Comparison of ENCODE assay signal across 15 mouse cellular contexts in genomic region chr6:88009209-88009608, GRCm38 (mm10). TPM values are rescaled to one million over a fixed set of nuclear protein-coding genes. Genes with fewer than 3 reads are reported as not detected.
"Had no signal": no experiment of that assay in that cellular context is flagged by ENCODE, and none has a peak within 500 bp of the region (broad histone marks: within the 10 kb centered on the region; RNA-seq: fewer than 3 reads in every experiment).

No protein-coding gene starts in this region.

- DNase-seq: lung, adult 18-20 months; lung, embryonic 14.5 days; lung, postnatal 10 days; lung, postnatal 4 days; retina, postnatal 1 day; right cerebral cortex, adult 18-20 months; right cerebral cortex, postnatal 25 days; right cerebral cortex, postnatal 4 days; spleen, adult 18-20 months; thymus, adult 18-20 months; thymus, postnatal 25 days; thymus, postnatal 4 days had no signal

- ATAC-seq: midbrain, embryonic 13.5 days; midbrain, embryonic 15.5 days had no signal

RNA-seq across cellular contexts. Expression of gene H1fx, which starts 27.8 kb away (rescaled TPM):
- total RNA-seq: monocyte, adult 5-6 weeks had no signal
